Mouse (Mus musculus) urinary bladder, adult 18-20 months (tissue): Measurements from ENCODE around the gene Polrmt.
A peak's percentile ranks its signal among the peaks of the same experiment; 100 is the strongest.

Source experiments
- DNase-seq, 2 experiments: peaks; one replicate each; pipeline ENCODE4 v3.0.0; 2022; ENCODE audit warnings: low spot score in 2 of 2, mixed read lengths in 2 of 2

Gene Polrmt

GRCm38 (mm10) chr10:79743161-79743560 is 3.2 kb downstream of the Polrmt start:
- DNase-seq: no peak

- no peak for DNase-seq
These were observed 5.5 kb downstream of the Polrmt start for GRCm38 (mm10) chr10:79740863-79741262.

GRCm38 (mm10) chr10:79739234-79739633 is 7.1 kb downstream of the Polrmt start:
- DNase-seq: no peak

- DNase-seq: no peak
These were observed 8.1 kb downstream of the Polrmt start for GRCm38 (mm10) chr10:79738259-79738658.

- no peak for DNase-seq
These were observed 9.7 kb downstream of the Polrmt start for GRCm38 (mm10) chr10:79736706-79737105.

- DNase-seq: no peak
These were observed 11.0 kb downstream of the Polrmt start for GRCm38 (mm10) chr10:79735361-79735760.

GRCm38 (mm10) chr10:79733847-79734246 is 12.5 kb downstream of the Polrmt start:
- no peak for DNase-seq

- no peak for DNase-seq
These were observed 13.9 kb downstream of the Polrmt start for GRCm38 (mm10) chr10:79732500-79732899.

- no peak for DNase-seq
These were observed 16.9 kb downstream of the Polrmt start for GRCm38 (mm10) chr10:79729357-79729965.

GRCm38 (mm10) chr10:79728323-79729249 is 17.8 kb downstream of the Polrmt start:
- no peak for DNase-seq

- DNase-seq: no peak
These were observed 20.3 kb downstream of the Polrmt start for GRCm38 (mm10) chr10:79726090-79726489.

- DNase-seq: no peak
These were observed 22.7 kb downstream of the Polrmt start for GRCm38 (mm10) chr10:79723692-79724091.

- DNase-seq: no peak
These were observed 23.3 kb downstream of the Polrmt start for GRCm38 (mm10) chr10:79723047-79723446.

- DNase-seq: no peak
These were observed 25.3 kb downstream of the Polrmt start for GRCm38 (mm10) chr10:79721089-79721488.

- DNase-seq: peak; percentile 50 to 66
These were observed 28.6 kb downstream of the Polrmt start for GRCm38 (mm10) chr10:79717640-79718357.

- no peak for DNase-seq
These were observed 29.4 kb downstream of the Polrmt start for GRCm38 (mm10) chr10:79716988-79717355.

- DNase-seq: no peak
These were observed 30.0 kb downstream of the Polrmt start, which contains the start of gene Hcn2 for GRCm38 (mm10) chr10:79716254-79716987. TSS of gene Hcn2 (plus strand) at chr10:79716634.

- no peak for DNase-seq
These were observed 31.4 kb downstream of the Polrmt start for GRCm38 (mm10) chr10:79714996-79715395.

- no peak for DNase-seq
These were observed 33.2 kb downstream of the Polrmt start for GRCm38 (mm10) chr10:79713163-79713562.

- DNase-seq: peak in 1 of 2 experiments; percentile 60
These were observed 33.8 kb downstream of the Polrmt start for GRCm38 (mm10) chr10:79712499-79713126.

- DNase-seq: no peak
These were observed 34.4 kb downstream of the Polrmt start for GRCm38 (mm10) chr10:79712029-79712428.
